Mouse (Mus musculus): ENCODE results near the gene Prkcz. TPM values are rescaled to one million over a fixed set of nuclear protein-coding genes. Genes with fewer than 3 reads are reported as not detected.
A peak's percentile ranks its signal among the peaks of the same experiment; 100 is the strongest.

The Prkcz gene
- polyA plus RNA-seq, 1 experiment from 2014 or later = 45.4 TPM

GRCm38 (mm10) chr4:155352581-155352980 lies 8.6 kb downstream of the Prkcz start:
- H3K9ac ChIP-seq (ENCODE audit: low read length) = no peak overlapping the region
- no peak overlapping the region for H3K27ac ChIP-seq (ENCODE audit: low read depth, low read length)
- H3K4me1 ChIP-seq (ENCODE audit: control insufficient read depth, insufficient read depth, low read length) = no peaks in the 10 kb centered on the region
- H3K4me2 ChIP-seq (ENCODE audit: low read length) = no peak overlapping the region
- H3K27me3 ChIP-seq (replicated peaks; ENCODE audit: control insufficient read depth, insufficient read depth, low read length) = no peaks in the 10 kb centered on the region
- WGBS = 89% methylated on average over 3 of the region's 3 CpGs
- ATAC-seq = no peak
- H3K9me3 ChIP-seq (replicated peaks; ENCODE audit: control insufficient read depth, low read length) = no peaks in the 10 kb centered on the region
- no peak for DNase-seq (ENCODE audit: low spot score)
- no peak overlapping the region for H3K4me3 ChIP-seq (ENCODE audit: low read depth, low read length)
- H3K36me3 ChIP-seq (ENCODE audit: control insufficient read depth, insufficient read depth, low read length) = no peaks in the 10 kb centered on the region

- no peak for ATAC-seq
- peaks cover 5% of the 10 kb centered on the region for H3K4me1 ChIP-seq (ENCODE audit: control insufficient read depth, insufficient read depth, low read length)
- WGBS = 93% methylated on average over 12 of the region's 12 CpGs
- no peaks in the 10 kb centered on the region for H3K27me3 ChIP-seq (replicated peaks; ENCODE audit: control insufficient read depth, insufficient read depth, low read length)
- H3K9ac ChIP-seq (ENCODE audit: low read length) = no peak overlapping the region
- no peak overlapping the region for H3K27ac ChIP-seq (ENCODE audit: low read depth, low read length)
- no peak overlapping the region for H3K4me2 ChIP-seq (ENCODE audit: low read length)
- no peak for DNase-seq (ENCODE audit: low spot score)
- no peaks in the 10 kb centered on the region for H3K9me3 ChIP-seq (replicated peaks; ENCODE audit: control insufficient read depth, low read length)
- H3K36me3 ChIP-seq (ENCODE audit: control insufficient read depth, insufficient read depth, low read length) = no peaks in the 10 kb centered on the region
- H3K4me3 ChIP-seq (ENCODE audit: low read depth, low read length) = no peak overlapping the region
These were observed 14.8 kb downstream of the Prkcz start for GRCm38 (mm10) chr4:155346350-155346749.

- peaks cover 5% of the 10 kb centered on the region for H3K4me1 ChIP-seq (ENCODE audit: control insufficient read depth, insufficient read depth, low read length)
- WGBS = 3% methylated on average over 16 of the region's 16 CpGs
- no peaks in the 10 kb centered on the region for H3K9me3 ChIP-seq (replicated peaks; ENCODE audit: control insufficient read depth, low read length)
- H3K27me3 ChIP-seq (replicated peaks; ENCODE audit: control insufficient read depth, insufficient read depth, low read length) = no peaks in the 10 kb centered on the region
- no peaks in the 10 kb centered on the region for H3K36me3 ChIP-seq (ENCODE audit: control insufficient read depth, insufficient read depth, low read length)
- ATAC-seq (peak; percentile 93), DNase-seq (ENCODE audit: low spot score) (peak; percentile 89)
- H3K9ac ChIP-seq (ENCODE audit: low read length) = peak overlapping the region; percentile 80
- peak overlapping the region; percentile 66 for H3K4me3 ChIP-seq (ENCODE audit: low read depth, low read length)
- H3K27ac ChIP-seq (ENCODE audit: low read depth, low read length) = peak overlapping the region; percentile 91
- peak overlapping the region; percentile 90 for H3K4me2 ChIP-seq (ENCODE audit: low read length)
These were observed 15.6 kb downstream of the Prkcz start for GRCm38 (mm10) chr4:155345608-155345953.

- Histone ChIP-seq H3K27ac (ENCODE audit: low read depth, low read length) (peak overlapping the region; percentile 91), H3K4me2 (ENCODE audit: low read length) (peak overlapping the region; percentile 90), H3K4me3 (ENCODE audit: low read depth, low read length) (peak overlapping the region; percentile 66), H3K9me3 (replicated peaks; ENCODE audit: control insufficient read depth, low read length) (no peaks in the 10 kb centered on the region), H3K9ac (ENCODE audit: low read length) (peak overlapping the region; percentile 80), H3K27me3 (replicated peaks; ENCODE audit: control insufficient read depth, insufficient read depth, low read length) (no peaks in the 10 kb centered on the region), H3K4me1 (ENCODE audit: control insufficient read depth, insufficient read depth, low read length) (peaks cover 5% of the 10 kb centered on the region), H3K36me3 (ENCODE audit: control insufficient read depth, insufficient read depth, low read length) (no peaks in the 10 kb centered on the region)
- peak; percentile 71 for ATAC-seq
- 5% methylated on average over 47 of the region's 47 CpGs for WGBS
- DNase-seq (ENCODE audit: low spot score) = peak; percentile 66
These were observed 16.2 kb downstream of the Prkcz start for GRCm38 (mm10) chr4:155344716-155345607.

- H3K27me3 ChIP-seq (replicated peaks; ENCODE audit: control insufficient read depth, insufficient read depth, low read length) = no peaks in the 10 kb centered on the region
- 0 out of 2 replicates have a peak overlapping the region, but pooled peaks have one; percentile 91 for H3K27ac ChIP-seq (ENCODE audit: low read depth, low read length)
- peak overlapping the region; percentile 90 for H3K4me2 ChIP-seq (ENCODE audit: low read length)
- peaks cover 5% of the 10 kb centered on the region for H3K4me1 ChIP-seq (ENCODE audit: control insufficient read depth, insufficient read depth, low read length)
- WGBS = 51% methylated on average over 3 of the region's 3 CpGs
- peak overlapping the region; percentile 66 for H3K4me3 ChIP-seq (ENCODE audit: low read depth, low read length)
- H3K36me3 ChIP-seq (ENCODE audit: control insufficient read depth, insufficient read depth, low read length) = no peaks in the 10 kb centered on the region
- H3K9ac ChIP-seq (ENCODE audit: low read length) = peak overlapping the region; percentile 80
- H3K9me3 ChIP-seq (replicated peaks; ENCODE audit: control insufficient read depth, low read length) = no peaks in the 10 kb centered on the region
- DNase-seq (ENCODE audit: low spot score) (peak; percentile 6), ATAC-seq (no peak)
These were observed 16.9 kb downstream of the Prkcz start for GRCm38 (mm10) chr4:155344299-155344600.

GRCm38 (mm10) chr4:155343415-155344298 lies 17.5 kb downstream of the Prkcz start:
- Histone ChIP-seq H3K4me1 (ENCODE audit: control insufficient read depth, insufficient read depth, low read length) (peaks cover 5% of the 10 kb centered on the region), H3K9ac (ENCODE audit: low read length) (peak overlapping the region; percentile 80), H3K36me3 (ENCODE audit: control insufficient read depth, insufficient read depth, low read length) (no peaks in the 10 kb centered on the region), H3K4me3 (ENCODE audit: low read depth, low read length) (peak overlapping the region; percentile 66), H3K4me2 (ENCODE audit: low read length) (peak overlapping the region; percentile 90), H3K27ac (ENCODE audit: low read depth, low read length) (0 out of 2 replicates have a peak overlapping the region, but pooled peaks have one; percentile 91), H3K9me3 (replicated peaks; ENCODE audit: control insufficient read depth, low read length) (no peaks in the 10 kb centered on the region), H3K27me3 (replicated peaks; ENCODE audit: control insufficient read depth, insufficient read depth, low read length) (no peaks in the 10 kb centered on the region)
- ATAC-seq (no peak), DNase-seq (ENCODE audit: low spot score) (no peak)
- 82% methylated on average over 14 of the region's 14 CpGs for WGBS

- no peak overlapping the region for H3K4me3 ChIP-seq (ENCODE audit: low read depth, low read length)
- no peak overlapping the region for H3K9ac ChIP-seq (ENCODE audit: low read length)
- no peak overlapping the region for H3K27ac ChIP-seq (ENCODE audit: low read depth, low read length)
- no peaks in the 10 kb centered on the region for H3K4me1 ChIP-seq (ENCODE audit: control insufficient read depth, insufficient read depth, low read length)
- ATAC-seq = no peak
- no peak for DNase-seq (ENCODE audit: low spot score)
- H3K9me3 ChIP-seq (replicated peaks; ENCODE audit: control insufficient read depth, low read length) = no peaks in the 10 kb centered on the region
- H3K27me3 ChIP-seq (replicated peaks; ENCODE audit: control insufficient read depth, insufficient read depth, low read length) = no peaks in the 10 kb centered on the region
- no peak overlapping the region for H3K4me2 ChIP-seq (ENCODE audit: low read length)
- no peaks in the 10 kb centered on the region for H3K36me3 ChIP-seq (ENCODE audit: control insufficient read depth, insufficient read depth, low read length)
- 90% methylated on average over 12 of the region's 12 CpGs for WGBS
These were observed 24.7 kb downstream of the Prkcz start for GRCm38 (mm10) chr4:155336284-155337050.

- no peak overlapping the region for H3K9ac ChIP-seq (ENCODE audit: low read length)
- H3K36me3 ChIP-seq (ENCODE audit: control insufficient read depth, insufficient read depth, low read length) = no peaks in the 10 kb centered on the region
- no peaks in the 10 kb centered on the region for H3K9me3 ChIP-seq (replicated peaks; ENCODE audit: control insufficient read depth, low read length)
- H3K27me3 ChIP-seq (replicated peaks; ENCODE audit: control insufficient read depth, insufficient read depth, low read length) = no peaks in the 10 kb centered on the region
- WGBS = 43% methylated on average over 7 of the region's 7 CpGs
- no peak overlapping the region for H3K27ac ChIP-seq (ENCODE audit: low read depth, low read length)
- DNase-seq (ENCODE audit: low spot score) = no peak
- H3K4me1 ChIP-seq (ENCODE audit: control insufficient read depth, insufficient read depth, low read length) = no peaks in the 10 kb centered on the region
- ATAC-seq = no peak
- no peak overlapping the region for H3K4me2 ChIP-seq (ENCODE audit: low read length)
- no peak overlapping the region for H3K4me3 ChIP-seq (ENCODE audit: low read depth, low read length)
These were observed 28.9 kb downstream of the Prkcz start for GRCm38 (mm10) chr4:155332253-155332652.

Measured in forebrain, embryonic 14.5 days (tissue).